Mouse (Mus musculus): ENCODE data around the gene H2afy2.

Gene H2afy2

DNA sequence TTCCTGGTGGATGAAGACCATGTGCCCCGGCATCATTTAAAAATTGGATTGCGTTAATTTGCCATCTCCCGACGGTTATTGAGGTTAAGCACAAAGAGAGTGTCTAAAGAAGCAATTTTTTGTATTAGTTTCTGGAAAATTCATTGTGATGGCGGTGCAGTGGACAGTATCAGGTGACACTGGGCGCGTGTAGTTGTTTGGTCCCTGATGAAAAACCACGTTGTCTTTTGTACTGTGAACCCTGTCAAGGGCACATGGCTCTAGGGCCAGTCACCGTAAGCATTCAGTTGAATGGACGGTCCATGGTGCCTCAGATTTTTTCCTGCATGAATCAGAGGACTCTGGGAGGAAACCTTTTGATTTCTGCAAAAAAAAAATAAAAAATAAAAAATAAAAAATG lies 467 bp upstream of the H2afy2 start:
- no peak for DNase-seq (ENCODE audit: low spot score)

DNA sequence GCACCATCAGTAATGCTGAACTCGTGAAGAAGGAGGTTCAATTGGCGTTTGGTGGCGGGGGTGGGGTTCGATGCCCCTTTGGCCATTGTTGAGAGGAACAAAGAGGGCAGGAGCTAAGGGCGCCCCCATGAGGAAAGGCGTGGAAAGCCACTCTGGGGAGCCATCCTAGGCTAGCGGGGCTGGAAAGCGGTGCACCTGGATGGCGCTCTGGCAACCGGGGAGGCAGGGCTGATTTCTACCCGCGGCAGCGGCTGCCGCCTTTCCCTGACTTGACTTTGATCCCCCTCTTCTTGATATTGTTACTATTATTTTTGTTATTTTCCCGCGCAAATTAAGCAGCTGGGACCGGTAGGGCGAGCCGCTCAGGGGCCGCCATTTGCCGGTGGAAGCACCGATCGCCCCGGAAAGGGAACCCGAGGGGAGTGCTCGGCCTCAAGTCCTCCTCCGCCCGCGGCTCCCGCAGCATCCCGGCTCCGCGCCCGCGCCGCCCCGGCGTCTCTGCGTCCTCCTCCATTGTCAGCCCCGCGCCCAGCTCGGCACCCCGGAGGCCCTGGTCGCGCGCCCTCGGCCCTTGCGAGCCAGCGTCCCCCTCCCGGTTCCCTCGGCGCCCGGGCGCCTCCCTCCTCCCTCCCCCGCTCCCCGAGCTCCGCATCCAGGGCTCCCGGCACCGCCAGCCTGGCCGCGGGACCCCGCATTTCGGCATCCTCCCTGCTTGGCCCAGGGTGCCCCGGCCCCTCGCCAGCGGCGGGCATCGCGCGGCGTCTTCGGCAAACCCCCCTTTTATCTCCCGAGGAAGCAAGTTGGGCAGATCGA lies 942 bp downstream of the H2afy2 start:
- peak; percentile 53 for DNase-seq (ENCODE audit: low spot score)

DNA sequence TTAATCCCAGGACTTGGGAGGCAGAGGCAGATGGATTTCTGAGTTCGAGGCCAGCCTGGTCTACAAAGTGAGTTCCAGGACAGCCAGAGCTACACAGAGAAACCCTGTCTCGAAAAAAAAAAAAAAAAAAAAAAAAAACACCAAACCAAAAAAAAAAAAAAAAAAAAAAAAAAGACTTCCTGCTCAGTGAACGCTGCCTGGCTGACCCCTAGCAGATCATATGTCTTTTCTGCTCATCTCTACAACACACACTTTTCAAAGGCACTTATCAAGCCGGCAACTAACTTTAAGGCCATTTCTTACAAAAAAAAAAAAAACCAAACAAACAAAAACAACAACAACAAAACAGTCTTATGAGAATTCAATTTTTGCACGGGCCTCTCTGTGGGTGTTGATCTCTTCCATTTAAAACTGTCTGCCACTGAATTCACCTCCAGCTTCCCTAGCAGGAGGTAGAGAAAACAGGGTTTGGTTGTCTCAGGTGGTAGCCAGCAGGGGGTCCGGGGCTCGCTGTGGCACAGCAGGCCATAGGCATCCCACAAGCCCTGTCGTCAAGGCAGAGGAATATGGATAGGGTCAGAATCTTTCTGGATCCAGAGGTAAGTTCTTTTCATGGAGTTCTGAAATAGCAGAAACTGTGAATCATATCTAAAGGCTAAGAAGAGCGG lies 2.4 kb downstream of the H2afy2 start:
- DNase-seq (ENCODE audit: low spot score) = no peak

DNA sequence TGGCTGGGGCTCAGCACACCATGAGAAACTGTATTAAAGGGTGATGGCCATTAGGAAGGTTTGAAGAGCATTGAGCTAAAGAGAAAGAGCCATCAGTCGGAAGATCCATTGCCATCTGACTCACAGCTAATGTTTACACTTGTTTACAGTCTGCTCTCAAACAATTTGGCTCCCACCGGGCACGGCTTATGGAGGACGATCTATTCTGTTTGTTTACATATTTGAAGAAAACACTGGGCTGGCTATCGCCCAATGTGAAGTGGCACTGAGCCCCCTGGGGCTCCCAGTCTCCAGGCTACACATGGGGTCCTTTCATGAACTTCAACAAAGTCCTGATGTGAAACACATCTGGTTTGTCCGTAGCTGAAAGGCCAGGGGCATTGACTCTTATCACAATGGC lies 17.1 kb downstream of the H2afy2 start:
- DNase-seq (ENCODE audit: low spot score) = no peak

DNA sequence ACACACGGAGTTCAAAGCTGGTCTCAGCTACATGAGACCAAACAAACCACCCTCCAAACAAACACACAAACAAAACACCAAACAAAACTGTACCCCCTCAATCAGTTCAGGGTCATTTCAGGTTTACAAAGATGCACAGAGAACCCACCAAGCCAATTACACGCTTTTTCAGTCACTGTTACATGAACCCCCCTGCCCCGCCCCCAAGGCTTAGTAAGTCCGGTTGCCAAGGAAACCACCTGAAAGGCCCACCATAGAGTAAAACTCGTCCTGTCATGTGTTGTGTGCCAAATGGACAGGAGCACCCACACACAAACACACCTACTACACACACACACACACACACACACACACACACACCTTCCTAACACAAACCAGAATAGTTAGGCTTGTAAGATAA lies 18.4 kb downstream of the H2afy2 start:
- DNase-seq (ENCODE audit: low spot score) = no peak

DNA sequence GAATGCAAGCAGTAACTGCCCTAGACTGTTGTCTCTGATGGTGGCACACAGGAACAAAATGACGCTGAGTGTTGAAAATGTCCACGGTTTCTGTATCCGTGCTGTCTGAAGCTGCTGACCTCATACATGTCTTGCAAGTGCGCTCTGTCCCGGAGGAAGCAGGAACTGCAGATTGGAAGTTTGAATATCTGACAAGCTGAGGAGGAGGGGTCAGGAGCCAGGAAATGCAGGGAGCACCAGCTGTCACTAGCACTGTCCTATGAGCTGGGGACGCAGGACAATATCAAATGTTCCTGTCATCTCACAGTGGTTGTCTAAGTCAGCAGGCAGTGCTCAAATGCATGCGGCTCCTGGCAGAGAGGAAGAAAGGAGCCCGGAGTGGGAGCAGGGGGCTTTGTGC lies 19.3 kb downstream of the H2afy2 start:
- no peak for DNase-seq (ENCODE audit: low spot score)

DNA sequence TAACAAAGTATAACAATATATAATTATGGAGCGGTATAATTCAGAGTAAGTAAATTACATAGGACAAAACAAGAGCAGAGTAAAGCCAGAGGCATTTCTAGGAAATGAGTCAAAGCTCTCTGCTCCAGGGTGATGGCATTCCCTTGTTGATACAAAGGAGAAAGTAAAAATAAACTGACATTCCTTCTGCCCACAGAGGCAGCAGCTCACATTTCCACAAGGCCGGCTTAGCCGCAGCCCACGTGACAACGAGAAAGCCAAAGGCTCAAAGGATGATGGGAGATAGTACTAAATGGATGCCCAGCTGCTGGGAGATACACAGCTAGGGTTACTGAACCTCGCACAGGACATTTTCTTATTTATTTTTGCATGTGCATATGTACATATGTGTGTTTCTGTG lies 24.1 kb downstream of the H2afy2 start:
- DNase-seq (ENCODE audit: low spot score) = no peak

DNA sequence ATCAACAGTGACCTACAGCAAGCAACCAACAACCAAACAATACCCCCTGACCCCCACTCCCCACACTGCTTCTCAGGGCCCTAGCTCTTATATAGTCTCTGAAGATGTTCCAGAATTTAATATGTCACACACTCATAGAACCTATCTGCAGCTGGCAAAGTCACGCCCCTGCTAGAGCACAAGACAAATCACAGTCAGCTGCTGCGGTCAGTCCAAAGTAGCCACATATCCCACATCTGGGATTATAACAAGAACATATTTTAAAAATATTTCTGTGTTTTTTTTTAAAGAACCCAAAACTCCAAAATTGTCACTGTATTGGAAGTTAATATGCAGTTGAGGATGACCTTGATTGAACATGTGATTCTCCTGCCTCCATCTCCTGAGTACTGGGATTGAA lies 25.0 kb downstream of the H2afy2 start:
- DNase-seq (ENCODE audit: low spot score) = no peak

DNA sequence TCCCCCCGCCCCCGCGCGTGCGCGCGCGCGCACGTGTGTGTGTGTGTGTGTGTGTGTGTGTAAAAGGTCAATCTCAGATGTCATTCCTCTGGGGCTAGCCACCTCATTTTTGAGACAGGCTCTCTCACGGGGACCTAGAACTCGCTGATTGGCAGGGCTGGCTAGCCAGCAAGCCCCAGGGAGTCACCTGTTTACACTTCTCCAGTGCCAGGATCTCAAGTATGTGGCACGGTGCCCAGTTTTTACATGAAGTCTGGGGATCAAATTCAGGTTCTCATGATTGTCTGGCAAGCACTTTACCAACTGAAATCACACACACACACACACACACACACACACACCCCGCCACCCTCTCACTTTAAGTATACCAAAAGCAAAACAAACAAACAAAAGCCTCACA lies 26.9 kb downstream of the H2afy2 start:
- peak; percentile 29 for DNase-seq (ENCODE audit: low spot score)

DNA sequence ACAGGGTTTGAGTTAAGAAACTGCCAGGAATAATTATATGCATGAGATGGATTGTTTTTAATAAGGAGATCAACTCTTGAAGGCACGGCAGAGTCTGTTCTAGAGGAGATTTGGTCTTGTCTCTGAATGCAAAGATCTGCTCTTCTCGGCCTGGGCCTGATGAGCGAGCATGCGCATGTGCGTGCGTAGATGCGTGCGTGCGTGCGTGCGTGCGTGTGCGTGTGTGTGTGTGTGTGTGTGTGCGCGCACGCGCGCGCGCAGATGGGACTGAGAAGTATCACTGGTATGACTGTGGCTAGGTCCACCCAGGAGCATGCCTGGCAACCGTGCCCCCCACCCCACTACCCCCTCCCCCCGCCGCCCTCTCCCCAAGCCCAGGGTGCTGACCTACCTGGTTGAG lies 30.9 kb downstream of the H2afy2 start:
- no peak for DNase-seq (ENCODE audit: low spot score)

DNA sequence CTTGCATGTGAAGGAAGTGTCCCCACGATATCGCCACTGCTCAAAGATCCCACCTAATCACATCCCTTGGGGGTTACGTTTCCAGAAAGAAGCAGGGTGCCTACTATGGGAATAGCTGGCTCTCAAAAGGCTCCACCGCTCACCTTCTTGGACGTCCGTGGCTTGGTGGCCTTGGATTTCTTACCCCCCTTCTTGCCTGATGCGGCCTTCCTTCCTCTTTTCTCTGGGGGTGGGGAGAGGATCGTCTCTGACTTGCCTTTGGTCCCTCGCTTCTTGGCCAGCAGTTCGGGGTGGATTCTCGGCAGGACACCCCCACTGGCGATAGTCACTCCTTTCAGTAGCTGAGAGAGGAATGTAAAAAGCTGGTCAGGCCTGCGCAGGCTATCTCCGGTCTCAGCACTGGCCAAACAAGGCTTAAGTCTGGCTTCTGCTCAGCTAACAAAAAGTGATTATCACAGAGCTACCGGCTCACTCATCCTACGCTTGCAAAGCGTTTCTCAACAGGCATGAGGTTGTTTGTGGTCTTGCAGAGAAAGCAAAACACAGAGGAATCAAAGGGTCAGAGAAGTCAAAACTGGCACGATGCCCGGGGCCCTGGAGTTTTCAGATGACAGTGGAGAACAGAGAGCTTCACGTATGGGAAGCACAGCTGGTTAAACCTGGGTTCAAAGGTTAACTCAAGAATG lies 32.3 kb downstream of the H2afy2 start:
- no peak for DNase-seq (ENCODE audit: low spot score)

DNA sequence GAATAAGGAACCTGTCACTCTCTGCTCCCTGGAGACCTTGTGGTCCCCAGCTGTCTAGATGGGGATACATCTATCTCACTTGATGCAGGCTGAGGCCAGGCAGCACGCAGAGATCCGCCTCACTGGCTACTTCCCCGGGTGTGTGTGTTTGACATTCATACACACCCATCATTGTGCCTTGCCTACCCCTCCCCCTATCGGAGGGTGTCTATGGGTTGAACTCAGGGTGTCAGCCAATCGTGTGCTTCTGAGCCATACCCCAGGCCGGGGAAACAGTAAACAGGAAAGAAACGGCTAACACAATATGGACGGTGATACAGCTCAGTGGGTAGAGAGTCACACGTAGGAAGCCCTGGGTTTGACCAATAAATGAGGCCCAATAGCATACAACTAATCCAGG lies 33.9 kb downstream of the H2afy2 start:
- DNase-seq (ENCODE audit: low spot score) = no peak

DNA sequence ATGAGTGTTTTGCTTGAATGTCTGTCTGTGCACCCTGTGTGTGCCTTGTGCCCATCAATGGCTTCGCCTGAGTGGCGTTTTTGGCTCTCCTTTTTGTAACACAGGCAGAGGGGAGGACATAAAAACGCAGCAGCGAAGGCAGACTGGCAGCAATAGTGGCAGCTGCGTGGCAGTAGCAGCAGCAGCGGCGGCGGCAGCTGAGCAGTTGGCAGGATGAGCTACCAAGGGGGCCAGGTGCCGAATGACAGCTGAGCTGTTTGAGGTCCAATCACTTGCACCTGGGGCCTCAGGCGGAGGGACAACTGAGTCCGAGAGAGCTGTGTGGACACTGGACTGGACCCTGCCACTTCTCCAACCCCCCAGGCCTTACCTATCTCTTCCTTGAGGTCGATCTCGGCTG lies 36.6 kb downstream of the H2afy2 start:
- no peak for DNase-seq (ENCODE audit: low spot score)

DNA sequence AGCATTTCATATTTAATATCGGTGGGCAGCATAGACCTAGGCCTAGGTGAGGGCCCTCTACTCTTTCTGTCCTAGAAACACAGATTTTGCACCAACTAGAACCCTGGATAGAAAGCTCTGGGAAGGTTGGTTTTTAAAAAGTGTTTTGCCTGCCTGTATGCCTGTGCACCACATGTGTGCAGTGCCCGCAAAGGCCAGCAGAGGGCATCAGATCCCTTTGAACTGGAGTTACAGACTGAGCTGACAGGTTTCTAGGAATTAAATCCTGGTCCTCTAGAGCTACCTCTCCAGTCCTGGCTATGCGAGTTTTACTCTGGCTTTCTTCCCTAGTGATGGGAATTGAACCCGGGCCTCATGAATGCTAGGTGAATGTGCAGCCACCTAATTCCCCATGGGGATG lies 38.8 kb downstream of the H2afy2 start:
- DNase-seq (ENCODE audit: low spot score) = no peak

DNA sequence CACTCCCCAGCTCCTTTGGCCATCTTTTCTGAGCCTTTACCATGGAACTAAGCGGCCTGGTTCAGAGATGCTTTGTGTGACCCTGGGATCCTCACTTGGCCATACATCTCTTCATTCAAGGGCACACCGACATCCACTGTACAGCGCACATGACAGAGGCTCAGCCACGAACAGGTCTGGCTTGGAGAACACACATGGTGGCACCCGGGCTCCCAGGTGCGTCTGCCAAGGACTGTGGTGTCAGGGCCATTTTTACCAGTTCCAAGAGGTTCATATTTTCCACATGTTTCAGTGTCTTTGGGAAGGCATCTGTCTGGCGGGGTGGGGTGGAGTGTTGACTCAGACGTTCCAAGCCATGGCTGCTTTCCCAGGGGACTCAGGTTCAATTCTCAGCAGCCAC lies 41.6 kb downstream of the H2afy2 start:
- no peak for DNase-seq (ENCODE audit: low spot score)

DNA sequence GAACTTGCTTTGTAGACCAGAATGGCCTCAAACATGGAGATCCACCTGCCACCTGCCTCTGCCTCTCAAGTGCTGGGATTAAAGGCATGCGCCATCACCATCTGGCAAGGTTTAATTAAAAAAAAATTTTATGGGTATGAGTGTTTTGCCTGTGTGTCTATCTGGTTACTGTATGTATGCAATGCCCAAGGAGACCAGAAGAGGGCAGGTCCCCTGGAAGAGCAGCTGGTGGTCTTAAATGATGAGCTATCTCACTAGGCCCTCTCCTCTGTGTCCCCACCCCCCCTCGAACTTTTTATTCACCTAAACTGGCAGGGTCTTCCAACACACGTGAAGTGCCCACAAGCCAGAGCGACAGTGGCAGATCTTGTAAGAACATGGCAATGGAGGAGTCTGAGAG lies 42.1 kb downstream of the H2afy2 start:
- DNase-seq (ENCODE audit: low spot score) = no peak

DNA sequence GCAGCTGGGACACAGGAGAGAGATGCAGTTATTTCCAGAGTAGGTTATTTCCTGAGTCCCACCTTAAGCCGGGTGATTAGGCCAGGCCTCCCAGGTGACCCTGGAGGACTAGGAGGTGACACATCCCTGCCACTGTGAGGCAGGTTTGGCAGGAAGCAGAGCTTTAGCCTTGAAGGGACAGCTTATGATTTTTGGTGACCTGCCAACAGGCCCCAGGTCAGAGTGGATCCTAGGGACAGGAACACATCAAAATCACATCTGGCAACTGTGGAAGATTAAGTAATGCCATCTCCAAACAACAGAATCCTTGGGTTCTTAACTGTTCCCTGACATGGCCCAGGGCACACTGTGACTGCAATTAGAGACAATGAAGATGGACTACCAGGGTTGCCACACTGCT lies 42.6 kb downstream of the H2afy2 start:
- no peak for DNase-seq (ENCODE audit: low spot score)

DNA sequence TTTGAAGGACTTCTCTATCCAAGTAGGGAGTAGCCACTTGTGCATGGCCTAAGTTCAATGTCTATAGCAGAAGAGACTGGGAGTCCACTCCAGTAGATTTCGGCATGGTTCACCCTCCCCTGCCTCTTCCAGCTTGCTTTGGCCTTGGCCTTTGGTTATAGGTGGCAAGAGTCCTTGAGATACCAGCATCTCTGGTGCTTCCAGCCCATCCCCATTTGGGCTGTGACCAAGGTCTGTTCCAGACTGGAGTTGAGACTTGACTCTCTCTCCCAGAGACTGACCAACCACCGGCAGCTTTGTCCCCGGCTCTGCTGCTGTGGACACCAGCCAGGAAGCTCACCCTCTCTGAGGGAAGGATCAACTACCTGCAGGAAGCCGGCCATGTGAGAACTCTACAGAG lies 45.8 kb downstream of the H2afy2 start:
- no peak for DNase-seq (ENCODE audit: low spot score)

DNA sequence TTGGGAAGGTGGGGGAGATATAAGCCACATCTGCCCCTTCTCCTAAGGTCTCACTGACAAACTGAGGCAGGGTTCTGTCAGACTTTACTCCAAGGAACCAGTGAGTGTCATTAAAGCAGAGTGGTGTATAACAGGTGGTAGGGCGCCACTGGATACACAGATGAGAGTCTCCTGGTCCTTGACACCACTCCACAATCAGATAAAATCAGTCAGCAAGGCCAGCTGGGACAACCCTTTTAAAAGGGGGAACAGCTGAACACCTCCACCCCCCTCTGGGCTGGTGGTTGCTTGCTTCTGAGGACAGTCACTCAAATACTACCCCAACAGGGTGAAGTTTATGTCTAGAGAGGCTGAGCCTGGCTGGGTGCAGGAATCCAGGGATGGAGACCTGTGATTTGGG lies 46.4 kb downstream of the H2afy2 start:
- DNase-seq (ENCODE audit: low spot score) = no peak

DNA sequence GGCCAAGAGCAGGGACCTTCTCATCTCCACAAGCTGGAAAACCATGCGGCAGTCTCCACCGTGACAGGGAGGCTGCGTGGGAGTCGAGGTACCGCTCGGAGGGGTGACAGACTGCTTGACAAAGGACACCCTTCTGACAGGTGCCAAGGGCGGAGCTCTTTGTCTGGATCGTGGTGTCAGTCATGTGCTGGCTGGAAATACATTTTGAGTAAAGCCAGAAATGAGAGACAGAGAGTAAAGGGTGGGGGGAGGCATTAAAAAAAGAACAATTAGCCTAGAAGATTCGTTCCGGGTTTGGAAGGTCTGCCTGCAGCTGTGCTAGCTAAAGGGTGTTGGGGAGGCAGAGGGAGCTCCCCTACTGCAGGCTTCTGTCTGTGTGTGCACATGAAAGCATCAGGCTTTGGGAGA lies 47.3 kb downstream of the H2afy2 start:
- DNase-seq (ENCODE audit: low spot score) = no peak

DNA sequence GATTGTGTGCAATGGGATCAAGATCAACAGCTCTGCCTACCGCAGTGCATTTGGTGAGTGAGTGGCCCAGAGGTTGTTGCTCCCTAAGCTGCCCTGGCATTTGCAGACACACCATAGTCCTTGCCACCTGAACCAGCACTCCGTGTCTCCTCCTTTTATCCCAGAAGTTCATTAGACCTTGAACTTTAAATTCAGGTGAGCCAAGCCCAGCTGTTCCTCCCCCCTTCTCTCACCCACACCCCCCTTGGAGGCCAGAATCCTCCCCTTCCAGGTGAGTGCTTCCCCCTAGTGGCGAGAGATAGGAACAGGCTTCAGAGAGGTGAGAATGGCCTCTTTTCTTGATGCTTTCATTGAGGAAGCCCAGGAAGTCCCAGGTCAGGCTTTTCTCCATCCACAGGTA lies 49.6 kb downstream of the H2afy2 start:
- DNase-seq (ENCODE audit: low spot score) = no peak

DNA sequence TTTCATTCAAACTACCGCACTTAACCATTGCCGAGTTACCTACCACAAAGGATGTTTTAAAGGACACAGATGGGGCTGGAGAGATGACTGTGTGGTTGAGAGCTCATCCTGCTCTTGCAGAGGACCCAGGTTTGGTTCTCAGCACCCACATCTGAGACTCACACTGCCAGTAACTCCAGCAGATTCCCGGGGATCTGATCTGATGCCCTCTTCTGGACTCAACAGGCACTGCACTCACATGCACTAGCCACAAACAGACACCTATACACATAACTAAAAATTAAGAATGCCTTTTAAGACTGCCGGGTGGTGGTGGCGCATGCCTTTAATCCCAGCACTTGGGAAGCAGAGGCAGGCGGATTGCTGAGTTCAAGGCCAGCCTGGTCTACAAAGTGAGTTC lies 53.8 kb downstream of the H2afy2 start:
- no peak for DNase-seq (ENCODE audit: low spot score)

DNA sequence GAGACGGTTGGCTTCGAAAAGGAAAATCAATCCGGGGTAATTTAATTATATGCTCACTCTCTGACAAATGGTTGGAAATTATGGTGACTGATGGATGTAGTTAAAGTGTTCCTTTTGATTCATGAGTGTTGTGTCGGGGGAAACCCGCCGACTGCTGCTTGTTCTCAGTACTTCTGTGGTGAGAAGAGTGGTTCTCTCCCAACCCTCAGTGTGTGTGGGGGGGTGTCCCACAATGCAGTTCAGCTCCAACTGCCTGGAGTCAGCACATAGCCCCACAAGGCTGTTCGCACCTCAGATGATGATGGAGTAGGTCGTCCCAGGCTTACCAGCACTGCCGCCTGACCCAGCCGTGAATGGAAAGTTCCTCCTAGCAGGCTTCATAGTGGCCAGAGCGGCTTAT lies 54.8 kb downstream of the H2afy2 start:
- DNase-seq (ENCODE audit: low spot score) = no peak
